Mouse (Mus musculus) embryonic facial prominence, embryonic 11.5 days (tissue): ENCODE measurements around the gene Vcam1. TPM values are rescaled to one million over a fixed set of nuclear protein-coding genes. Genes with fewer than 3 reads are reported as not detected.

Source experiments
- ATAC-seq: fragments of 200-750 bp; cut with Nextera tagmentation; replicated peaks from 2 replicates; pipeline ENCODE4 v1.8.0; 2017; ENCODE audit warnings: low read depth; ENCODE audit not compliant: insufficient number of reproducible peaks, low FRiP score, low TSS enrichment
- DNase-seq: peaks from one replicate; pipeline ENCODE4 v3.0.0-alpha.2; 2015; ENCODE audit warnings: low spot score
- H3K27ac ChIP-seq: fragments of 300-500 bp; sonication (generic); replicated peaks from 2 replicates; pipeline ENCODE4 v1.5.1; 2014; ENCODE audit warnings: mild to moderate bottlenecking, low read depth, low read length, control low read depth
- H3K27me3 ChIP-seq: fragments of 300-500 bp; sonication (generic); 2 replicates; pipeline ENCODE4 v1.6.1; 2014; ENCODE audit warnings: mild to moderate bottlenecking, low read length, moderate library complexity, mixed read lengths; ENCODE audit not compliant: control insufficient read depth, insufficient read depth
- H3K36me3 ChIP-seq: fragments of 300-500 bp; sonication (generic); replicated peaks from 2 replicates; pipeline ENCODE4 v1.6.1; 2014; ENCODE audit warnings: low read depth, mild to moderate bottlenecking, low read length, moderate library complexity, mixed read lengths; ENCODE audit not compliant: control insufficient read depth, insufficient read depth
- H3K4me1 ChIP-seq: fragments of 300-500 bp; sonication (generic); 2 replicates; pipeline ENCODE4 v1.6.1; 2014; ENCODE audit warnings: low read length, mixed read lengths; ENCODE audit not compliant: control insufficient read depth, insufficient read depth
- H3K4me2 ChIP-seq: fragments of 300-500 bp; sonication (generic); 2 replicates; pipeline ENCODE4 v1.6.1; 2014; ENCODE audit warnings: low read depth, mild to moderate bottlenecking, control low read depth, low read length, moderate library complexity
- H3K4me3 ChIP-seq: fragments of 300-500 bp; sonication (generic); 2 replicates; pipeline ENCODE4 v1.5.1; 2014; ENCODE audit warnings: low read depth, low read length, control low read depth
- H3K9ac ChIP-seq: fragments of 300-500 bp; sonication (generic); replicated peaks from 2 replicates; pipeline ENCODE4 v1.6.1; 2014; ENCODE audit warnings: mild to moderate bottlenecking, control low read depth, low read length
- H3K9me3 ChIP-seq: fragments of 300-500 bp; sonication (generic); replicated peaks from 2 replicates; pipeline ENCODE4 v1.6.1; 2016; ENCODE audit warnings: mild to moderate bottlenecking, low read length, inconsistent platforms, mixed read lengths; ENCODE audit not compliant: control insufficient read depth
- WGBS: fragments of 180-500 bp; shearing (Covaris S2); extraction: QIAGEN DNeasy Blood & Tissue Kit; methylation state at CpG from one replicate; pipeline ENCODE4 v1.1.7; 2014; 5-methylcytosine and 5-hydroxymethylcytosine counted together
- polyA plus RNA-seq: library from polyadenylated mRNA; unstranded; fragments of >200 nt; fragmentation: Nextera tagmentation; extraction: Ambion mirVana; gene quantifications from 2 replicates; pipeline ENCODE4 v1.2.1, GENCODE M21; 2014

Vcam1 gene
- polyA plus RNA-seq, 1 experiment from 2014 or later: 75.4 TPM

GRCm38 (mm10) chr3:116078490-116078889 is 51.0 kb downstream of the Vcam1 start:
- H3K36me3 ChIP-seq: no peaks in the 10 kb centered on the region
- H3K27ac ChIP-seq: no peak overlapping the region
- no peak overlapping the region for H3K4me3 ChIP-seq
- H3K27me3 ChIP-seq: no peaks in the 10 kb centered on the region
- ATAC-seq (no peak), DNase-seq (peak; percentile 31)
- H3K4me1 ChIP-seq: no peaks in the 10 kb centered on the region
- no peak overlapping the region for H3K4me2 ChIP-seq
- 75% methylated on average over 4 of the region's 4 CpGs for WGBS
- no peak overlapping the region for H3K9ac ChIP-seq
- no peaks in the 10 kb centered on the region for H3K9me3 ChIP-seq

DNA sequence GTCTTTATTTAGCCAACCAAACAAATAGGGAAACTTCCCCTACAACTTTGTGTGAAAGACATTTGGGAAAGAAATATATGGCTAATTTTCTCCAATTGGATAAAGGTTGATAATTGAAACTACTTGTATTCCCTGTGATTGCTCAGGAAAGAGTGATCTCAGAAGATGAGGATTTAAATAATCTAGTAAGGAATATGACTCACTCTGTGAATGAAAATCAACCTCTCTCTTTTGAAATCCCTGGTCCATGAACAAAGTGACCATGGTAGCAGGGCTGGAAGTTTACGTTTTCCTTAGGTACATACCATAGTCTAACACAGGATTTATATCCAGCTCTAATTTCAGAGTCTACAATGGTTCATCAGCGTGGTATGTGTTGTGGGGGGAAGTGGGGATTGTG is 52.7 kb downstream of the Vcam1 start:
- 80% methylated on average over 2 of the region's 2 CpGs for WGBS
- ATAC-seq: no peak

DNA sequence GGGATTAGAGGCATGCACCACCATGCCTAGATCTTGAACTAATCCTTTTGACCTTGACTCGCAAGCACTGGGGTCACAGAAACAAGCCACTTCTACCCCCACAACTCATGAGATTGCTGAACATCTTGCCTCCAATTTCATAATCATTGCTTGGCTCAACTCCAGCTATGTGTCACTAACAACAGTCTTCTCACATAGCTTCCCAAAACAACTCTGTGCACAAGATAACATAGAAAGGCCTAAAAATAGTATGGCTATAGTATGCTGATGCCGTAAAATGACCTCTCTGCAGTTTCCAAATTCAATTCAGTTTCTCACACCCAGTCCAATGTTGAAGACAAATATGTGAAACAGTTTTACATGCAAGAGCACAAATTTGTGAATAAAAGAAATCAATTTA is 56.9 kb downstream of the Vcam1 start:
- H3K27ac ChIP-seq: no peak overlapping the region
- H3K36me3 ChIP-seq: no peaks in the 10 kb centered on the region
- H3K9ac ChIP-seq: no peak overlapping the region
- 86% methylated on average over 2 of the region's 2 CpGs for WGBS
- no peak overlapping the region for H3K4me2 ChIP-seq
- ATAC-seq (no peak), DNase-seq (no peak)
- H3K9me3 ChIP-seq: no peaks in the 10 kb centered on the region
- no peak overlapping the region for H3K4me3 ChIP-seq
- no peaks in the 10 kb centered on the region for H3K4me1 ChIP-seq
- no peaks in the 10 kb centered on the region for H3K27me3 ChIP-seq

More for the DNA sequence above, 52.7 kb downstream of the Vcam1 start:
- H3K27me3 ChIP-seq: no peaks in the 10 kb centered on the region
- no peaks in the 10 kb centered on the region for H3K9me3 ChIP-seq
- DNase-seq: no peak
- H3K4me2 ChIP-seq: no peak overlapping the region
- no peaks in the 10 kb centered on the region for H3K4me1 ChIP-seq
- no peaks in the 10 kb centered on the region for H3K36me3 ChIP-seq
- H3K4me3 ChIP-seq: no peak overlapping the region
- H3K27ac ChIP-seq: no peak overlapping the region
- no peak overlapping the region for H3K9ac ChIP-seq

DNA sequence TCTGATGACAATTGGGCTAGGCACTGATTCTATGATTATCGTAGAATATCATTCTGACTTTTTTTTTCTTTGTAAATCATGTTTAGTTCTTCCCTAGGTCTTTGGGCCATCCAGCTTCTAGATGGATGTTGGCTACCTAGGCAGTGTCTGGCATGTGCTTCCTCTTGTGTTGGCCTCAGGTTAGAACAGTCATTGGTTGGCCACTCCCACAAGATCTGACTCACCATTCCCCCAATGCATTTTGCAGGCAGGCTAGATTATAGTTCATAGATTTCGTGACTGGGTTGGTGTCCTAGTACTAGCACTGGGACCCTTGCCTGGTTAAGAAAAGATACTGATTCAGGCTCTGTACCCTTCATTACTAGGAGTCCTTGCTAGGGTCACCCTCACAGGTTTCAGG is 67.3 kb downstream of the Vcam1 start:
- WGBS: 87% methylated on average over 2 of the region's 2 CpGs
- DNase-seq (no peak), ATAC-seq (no peak)

DNA sequence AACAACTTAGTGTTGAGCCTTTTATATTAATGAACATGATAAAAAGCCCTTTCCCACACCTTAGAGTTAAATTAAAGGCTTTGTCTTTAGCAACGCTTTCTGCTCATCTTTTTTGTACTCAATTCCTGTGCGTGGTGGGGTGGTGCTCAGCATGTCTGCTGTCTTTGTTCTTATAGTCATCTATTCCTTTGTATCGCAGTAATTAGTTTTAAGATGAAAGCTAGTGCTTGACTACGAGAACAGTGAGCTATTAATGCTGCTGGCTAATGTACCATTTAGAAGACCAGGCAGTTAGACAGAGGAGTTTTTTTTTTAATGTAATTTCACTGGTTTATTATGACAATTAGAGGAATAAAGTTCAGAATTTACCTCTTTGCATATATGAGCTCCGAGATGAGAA is 69.2 kb downstream of the Vcam1 start:
- no peak overlapping the region for H3K27ac ChIP-seq
- DNase-seq (no peak), ATAC-seq (no peak)

More for the DNA sequence above, 67.3 kb downstream of the Vcam1 start:
- H3K4me1 ChIP-seq: no peaks in the 10 kb centered on the region
- no peak overlapping the region for H3K9ac ChIP-seq
- no peak overlapping the region for H3K27ac ChIP-seq
- no peak overlapping the region for H3K4me2 ChIP-seq
- no peaks in the 10 kb centered on the region for H3K27me3 ChIP-seq
- H3K9me3 ChIP-seq: no peaks in the 10 kb centered on the region
- H3K4me3 ChIP-seq: no peak overlapping the region
- no peaks in the 10 kb centered on the region for H3K36me3 ChIP-seq

More for the DNA sequence above, 69.2 kb downstream of the Vcam1 start:
- Histone ChIP-seq H3K4me3 (no peak overlapping the region), H3K27me3 (no peaks in the 10 kb centered on the region), H3K4me1 (no peaks in the 10 kb centered on the region), H3K9me3 (no peaks in the 10 kb centered on the region), H3K36me3 (no peaks in the 10 kb centered on the region), H3K4me2 (no peak overlapping the region), H3K9ac (no peak overlapping the region)
- 77% methylated on average over 5 of the region's 5 CpGs for WGBS

Other genes with a start within 250 kb of the Vcam1 start
- gene Dph5, start 241.9 kb downstream of the Vcam1 start, polyA plus RNA-seq: 23.5 and 26.6 TPM in 2 replicates
- gene Slc30a7, start 122.3 kb downstream of the Vcam1 start, polyA plus RNA-seq: 31.7 and 35.8 TPM in 2 replicates
- gene Extl2, start 122.2 kb downstream of the Vcam1 start, polyA plus RNA-seq: 24.0 and 24.5 TPM in 2 replicates
- gene Gpr88, start 123.8 kb upstream of the Vcam1 start, polyA plus RNA-seq: 0.20 and 0.56 TPM in 2 replicates